Mouse (Mus musculus): ENCODE results near the gene Unc119b. TPM values are rescaled to one million over a fixed set of nuclear protein-coding genes. Genes with fewer than 3 reads are reported as not detected.
"Not testable (repeated sequence)": the region's sequence is repeated elsewhere in the genome, so short reads cannot be mapped to it uniquely, and the experiment has no call there.

The Unc119b gene
- 10 to 100 TPM; 27.1 to 28.8 TPM for total RNA-seq (2021)

DNA sequence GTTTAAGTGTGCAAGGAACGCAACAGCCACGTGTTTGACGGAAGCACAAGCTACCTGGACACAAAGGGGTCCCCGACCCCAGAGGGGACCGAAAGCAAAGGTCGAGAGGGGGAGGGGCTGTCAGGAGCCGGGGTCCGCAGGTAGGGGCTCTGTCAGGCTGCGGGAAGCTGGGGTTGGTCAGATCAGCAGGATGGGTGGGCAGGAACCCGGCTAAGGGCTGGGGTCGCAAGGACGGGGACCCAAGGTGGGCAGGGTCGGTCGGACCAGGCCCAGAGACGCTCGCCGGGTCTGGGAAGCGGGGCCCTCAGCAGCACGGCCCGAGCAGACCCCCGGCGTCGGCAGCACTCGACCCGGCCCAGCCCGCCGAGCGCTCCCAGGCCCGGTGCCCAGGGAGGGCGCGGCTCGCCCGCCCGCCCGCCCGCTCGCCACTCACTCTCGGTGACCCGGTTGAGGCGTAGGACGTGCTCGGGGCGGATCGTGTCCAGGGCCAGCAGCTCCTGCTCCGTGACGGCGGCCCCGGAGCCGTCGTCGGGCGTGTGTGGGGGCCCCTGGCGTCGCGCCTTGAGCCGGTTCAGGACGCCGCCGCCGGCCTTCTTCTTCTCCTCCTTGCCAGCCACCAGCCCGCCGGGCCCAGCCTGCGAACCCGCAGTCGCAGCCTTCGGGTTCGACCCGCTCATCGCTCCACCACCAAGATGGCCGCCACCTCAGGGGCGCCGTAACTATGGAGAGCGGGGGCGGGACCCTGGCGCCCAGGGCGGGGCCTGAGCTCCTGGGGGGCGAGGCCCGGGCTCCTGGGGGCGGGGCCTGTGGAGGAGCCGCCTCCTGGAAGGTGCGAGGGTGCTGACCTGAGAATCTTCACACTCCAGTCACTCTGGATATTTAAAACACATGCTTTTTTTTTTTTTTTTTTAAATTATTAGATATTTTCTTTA, at the start of gene Unc119b:
Gene Unc119b (minus strand): TSS at position 742 of the 932 bp plus-strand sequence.
- peak; percentile 85 to 87 for DNase-seq (ENCODE audit: low spot score in 2 of 2)
- intact Hi-C loops (cut with DNase I) = no loop called here

DNA sequence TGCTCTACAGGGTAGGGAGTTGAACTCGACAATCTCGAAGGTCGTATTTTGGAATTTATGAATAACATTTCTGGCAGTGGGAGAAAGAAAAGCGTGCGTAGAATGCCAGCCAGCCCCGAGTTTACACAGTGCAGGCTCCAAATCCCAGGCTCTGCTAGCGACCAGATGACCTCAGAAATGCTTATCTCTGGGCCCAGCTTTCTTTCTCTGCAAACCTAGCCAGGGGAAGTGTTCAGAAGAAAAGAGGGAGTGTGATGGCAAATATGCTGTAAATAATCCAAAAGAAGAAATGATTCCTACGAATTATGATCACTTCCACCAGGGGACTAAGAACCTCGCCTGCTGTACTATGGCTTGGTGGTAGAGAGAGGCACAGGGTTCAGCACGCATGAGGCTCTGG, 48.7 kb upstream of the Unc119b start:
- no peak for DNase-seq (ENCODE audit: low spot score in 2 of 2)
- intact Hi-C loops (cut with DNase I) = no loop called here

DNA sequence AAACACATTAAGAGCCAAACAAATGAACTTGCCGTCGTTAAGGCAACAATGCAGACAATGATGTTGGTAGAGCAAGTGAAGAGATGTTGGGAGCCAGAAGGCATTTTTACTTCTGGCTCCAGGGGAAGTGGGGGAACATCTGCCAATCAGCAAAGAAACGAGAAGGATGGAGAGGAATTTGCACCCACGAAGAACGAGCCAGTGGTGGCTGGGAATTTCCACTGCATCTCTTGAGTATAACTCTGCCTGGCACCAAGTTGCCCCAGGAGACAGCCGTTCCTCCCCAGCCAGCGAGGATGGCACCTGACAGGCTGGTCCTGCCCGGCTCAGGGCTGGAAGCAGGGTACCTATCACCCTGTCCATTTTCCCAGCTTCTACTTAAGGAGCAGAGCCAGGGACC, 48.1 kb upstream of the Unc119b start:
- intact Hi-C loops (cut with DNase I) = no loop called here
- DNase-seq (ENCODE audit: low spot score in 2 of 2) = no peak

DNA sequence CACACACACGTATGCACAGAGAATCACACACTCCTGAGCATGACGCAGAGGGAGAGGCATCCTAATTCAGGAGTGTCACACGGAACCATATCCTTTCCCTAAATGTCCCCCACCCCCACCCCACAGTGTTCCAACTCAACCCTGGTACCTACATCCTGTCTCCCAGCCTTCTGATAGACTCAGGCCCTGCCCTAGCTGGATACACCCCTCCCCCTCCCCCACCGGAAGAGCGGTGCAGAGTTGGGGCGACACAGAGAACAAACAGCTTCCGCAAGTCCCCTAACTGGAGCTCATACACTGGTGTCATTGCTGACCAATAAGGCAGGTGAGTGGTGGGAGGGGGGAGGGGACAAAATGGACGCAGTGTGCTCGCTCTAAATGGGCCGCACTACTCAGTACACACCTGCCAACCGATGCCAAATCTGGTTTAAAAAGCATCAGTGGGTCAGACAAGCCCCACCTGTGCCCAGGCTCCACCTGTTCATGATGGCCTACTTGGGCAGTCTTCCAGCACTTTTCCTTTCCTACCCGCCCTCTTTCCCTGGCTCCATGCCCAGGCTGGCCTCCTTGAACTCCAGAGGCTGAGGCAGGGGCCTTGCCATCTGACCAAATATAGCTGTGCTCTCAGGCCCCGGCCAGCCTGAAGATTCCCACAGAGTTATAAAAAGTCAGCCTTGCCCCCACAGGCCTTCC, 46.6 kb upstream of the Unc119b start:
- no peak for DNase-seq (ENCODE audit: low spot score in 2 of 2)
- intact Hi-C loops (cut with DNase I) = no loop called here

DNA sequence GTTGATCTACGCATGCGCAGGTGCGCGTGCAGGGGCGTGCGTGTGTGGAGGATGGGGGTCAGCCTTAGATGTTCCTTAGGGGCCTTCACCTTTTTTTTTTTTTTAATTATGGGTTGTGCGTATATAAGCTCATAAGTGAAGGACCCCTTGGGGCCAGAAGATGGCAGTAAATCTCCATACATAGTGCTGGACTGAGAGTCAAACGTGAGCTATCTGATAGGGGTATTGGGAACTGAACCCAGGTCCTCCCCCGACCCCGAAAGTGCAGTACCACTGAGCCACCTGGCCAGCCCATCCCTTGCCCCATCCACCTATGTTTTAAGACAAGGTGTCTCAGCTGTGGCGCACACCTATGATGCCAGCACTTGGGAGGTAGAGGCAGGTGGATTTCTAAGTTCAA, 44.8 kb upstream of the Unc119b start:
- DNase-seq (ENCODE audit: low spot score in 2 of 2) = no peak
- intact Hi-C loops (cut with DNase I) = no loop called here

DNA sequence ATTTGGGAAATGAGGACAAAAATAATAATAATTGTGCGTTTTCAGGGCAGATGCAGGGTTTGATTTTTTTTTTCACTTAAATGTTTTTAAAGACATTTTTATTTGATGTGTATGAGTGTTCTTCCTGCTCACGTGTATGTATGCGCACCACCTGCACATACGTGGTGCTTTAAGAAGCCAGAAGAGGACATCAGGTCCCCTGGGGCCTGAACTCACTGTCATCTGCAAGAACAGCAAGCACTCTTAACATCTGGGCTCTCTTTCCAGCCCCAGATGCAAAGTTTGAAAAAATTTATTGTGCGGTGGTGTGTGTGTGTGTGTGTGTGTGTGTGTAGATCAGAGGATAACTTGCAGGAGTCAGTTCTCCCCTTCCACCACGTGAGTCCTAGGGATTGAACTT, 43.1 kb upstream of the Unc119b start:
- DNase-seq (ENCODE audit: low spot score in 2 of 2) = no peak
- intact Hi-C loops (cut with DNase I) = no loop called here

DNA sequence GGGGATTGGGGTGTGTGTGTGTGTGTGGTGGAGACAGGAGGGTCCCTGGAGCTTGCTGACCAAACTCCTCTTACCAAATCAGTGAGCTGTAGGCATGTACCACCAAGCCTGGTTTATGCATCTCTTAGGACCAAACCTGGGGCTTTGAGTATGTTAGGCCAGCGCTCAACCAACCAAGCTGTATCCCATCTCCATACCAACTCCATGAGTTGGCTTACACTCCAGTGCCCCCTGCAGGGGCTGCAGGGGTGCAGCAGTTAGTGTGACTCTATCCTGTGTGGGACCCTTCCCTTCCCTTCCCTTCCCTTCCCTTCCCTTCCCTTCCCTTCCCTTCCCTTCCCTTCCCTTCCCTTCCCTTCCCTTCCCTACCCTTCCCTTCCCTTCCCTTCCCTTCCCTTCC, 39.8 kb upstream of the Unc119b start:
- intact Hi-C loops (cut with DNase I) = no loop called here
- DNase-seq (ENCODE audit: low spot score in 2 of 2) = no peak

DNA sequence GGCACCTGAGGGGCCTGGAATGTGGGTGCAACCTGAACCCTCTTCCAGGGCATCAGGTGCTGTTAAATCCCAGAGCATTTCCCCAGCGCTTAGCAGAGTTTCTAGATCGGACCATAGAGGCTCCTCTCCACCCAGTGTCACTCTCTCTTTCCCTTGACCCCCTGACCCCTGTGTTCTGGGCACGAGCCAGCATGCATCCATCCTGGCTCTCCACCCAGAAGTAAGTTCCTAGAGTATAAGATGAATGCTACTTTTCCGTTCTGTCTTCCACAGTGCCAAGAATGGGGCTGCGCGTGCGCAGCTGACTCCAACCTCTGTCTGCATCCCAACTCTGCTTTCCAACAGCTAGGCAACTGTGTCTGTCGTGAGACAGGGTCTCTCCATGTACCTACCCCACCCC, 35.4 kb upstream of the Unc119b start:
- intact Hi-C loops (cut with DNase I) = no loop called here
- DNase-seq (ENCODE audit: low spot score in 2 of 2) = no peak

DNA sequence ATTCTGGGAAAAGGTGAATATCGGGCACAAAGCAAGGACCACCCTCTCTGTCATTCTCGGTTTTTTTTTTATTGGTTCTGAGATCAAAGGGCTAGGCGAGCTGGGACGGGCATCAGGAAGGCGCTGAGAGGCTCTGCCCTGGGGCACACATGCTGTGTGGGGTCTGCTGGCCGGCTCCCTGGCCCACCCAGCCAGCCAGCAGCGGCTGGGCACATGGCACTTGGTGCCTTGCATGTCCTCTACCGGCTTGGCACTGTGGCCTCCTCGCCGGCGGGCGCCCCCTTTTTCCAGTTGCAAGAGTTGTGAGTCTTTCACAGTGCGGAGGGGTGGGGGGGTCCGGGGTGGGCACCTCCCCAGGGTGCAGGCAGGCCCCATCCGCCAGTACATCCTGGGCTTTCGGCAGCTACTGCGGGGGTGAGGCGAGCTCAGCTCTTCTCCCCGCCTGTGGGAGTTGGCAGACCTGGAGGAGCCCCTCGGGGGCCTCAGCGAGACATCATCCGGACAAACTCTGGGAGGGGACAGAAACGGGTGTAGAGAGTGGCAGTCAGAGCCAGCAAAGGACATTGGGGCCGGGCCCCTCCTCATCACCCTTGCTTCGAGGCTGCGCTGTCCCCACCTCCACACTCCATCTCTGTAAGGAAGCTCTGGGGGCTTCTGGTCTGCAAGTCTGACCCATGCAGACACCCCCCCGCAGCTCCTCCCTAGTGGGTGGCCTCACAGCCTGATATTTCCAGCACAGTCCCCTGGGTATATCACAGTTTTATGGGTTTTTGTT, 34.1 kb upstream of the Unc119b start:
- intact Hi-C loops (cut with DNase I) = no loop called here
- DNase-seq (ENCODE audit: low spot score in 2 of 2) = no peak

DNA sequence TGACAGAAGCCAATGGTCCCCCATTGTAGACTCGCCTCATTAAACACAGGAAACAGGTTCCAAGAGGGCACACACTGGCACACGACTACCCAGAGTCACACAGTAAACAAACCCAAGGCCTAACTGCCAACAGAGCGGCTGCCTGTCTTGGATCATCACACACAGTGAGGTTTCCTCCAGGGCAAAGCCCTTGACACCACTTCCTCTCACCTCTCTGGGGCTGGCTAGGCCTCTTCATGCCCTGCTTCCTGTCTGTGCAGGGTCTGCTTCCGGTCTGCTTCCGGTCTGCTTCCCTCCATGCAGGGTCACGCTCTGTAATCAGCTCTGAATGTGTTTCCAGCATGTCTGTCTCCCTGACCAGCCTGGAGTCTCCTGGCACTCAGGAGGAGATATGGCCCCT, 32.6 kb upstream of the Unc119b start:
- intact Hi-C loops (cut with DNase I) = no loop called here
- no peak for DNase-seq (ENCODE audit: low spot score in 2 of 2)

DNA sequence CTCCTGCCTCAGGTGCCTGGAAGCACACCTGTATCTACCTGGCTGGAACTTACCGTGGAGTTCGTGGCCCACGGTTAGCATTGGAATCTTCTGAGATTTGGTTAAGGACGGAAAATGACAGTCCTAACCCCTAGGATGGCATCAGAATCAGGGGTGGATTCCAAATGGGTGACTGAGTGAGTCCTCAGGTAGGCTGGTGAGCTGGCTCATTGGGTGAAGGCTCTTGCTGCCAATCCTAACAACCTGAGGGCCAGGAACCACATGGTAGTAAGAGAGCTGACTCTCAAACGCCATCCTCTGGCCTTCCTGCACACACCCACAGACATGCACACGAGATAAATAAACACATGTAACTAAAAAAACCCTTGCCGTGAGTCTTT, 32.0 kb upstream of the Unc119b start:
- DNase-seq (ENCODE audit: low spot score in 2 of 2) = no peak
- intact Hi-C loops (cut with DNase I) = no loop called here

DNA sequence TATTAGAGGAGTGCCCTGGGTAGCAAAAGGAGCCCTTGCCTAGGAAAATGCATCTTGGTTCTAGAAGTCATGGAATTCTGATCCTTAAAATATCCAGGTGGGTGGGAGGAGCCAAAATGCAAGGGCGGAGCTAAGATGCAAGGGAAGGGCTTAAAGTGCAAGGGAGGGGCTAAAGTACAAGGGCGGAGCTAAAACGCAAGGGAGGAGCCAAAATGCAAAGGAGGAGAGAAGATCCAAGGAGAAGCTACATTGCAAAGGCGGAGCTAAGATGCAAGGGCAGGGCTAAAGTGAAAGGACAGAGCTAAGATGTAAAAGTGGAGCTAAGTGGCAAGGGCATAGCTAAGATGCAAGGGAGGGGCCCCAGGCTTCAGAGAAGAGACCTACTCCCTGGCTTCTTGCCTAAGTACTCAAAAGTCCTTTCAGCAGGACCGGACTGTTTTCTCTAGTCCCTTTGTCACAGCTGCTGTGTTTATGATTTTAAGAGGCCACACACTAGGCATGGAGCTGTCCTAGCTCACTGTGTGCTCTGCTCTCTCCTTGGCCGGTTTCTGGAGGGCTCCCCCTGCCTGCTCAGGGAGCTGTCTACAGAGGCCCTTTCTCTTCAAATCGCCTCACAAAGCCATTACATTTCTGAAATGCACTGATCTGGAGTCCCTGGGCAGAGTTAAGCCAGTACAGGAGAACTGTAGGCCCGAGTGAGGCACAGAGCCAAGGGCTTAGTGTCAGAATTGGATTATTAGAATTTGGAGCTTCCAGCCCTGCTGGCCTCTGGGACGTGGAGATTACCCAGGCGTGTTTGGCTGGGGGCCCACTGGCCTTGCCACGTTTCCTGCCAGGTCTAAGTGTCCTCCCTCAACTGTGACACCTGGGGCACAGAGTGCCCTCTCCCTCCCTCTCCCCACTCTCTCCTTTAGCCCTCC, 31.4 kb upstream of the Unc119b start:
- DNase-seq (ENCODE audit: low spot score in 2 of 2) = no peak
- intact Hi-C loops (cut with DNase I) = no loop called here

DNA sequence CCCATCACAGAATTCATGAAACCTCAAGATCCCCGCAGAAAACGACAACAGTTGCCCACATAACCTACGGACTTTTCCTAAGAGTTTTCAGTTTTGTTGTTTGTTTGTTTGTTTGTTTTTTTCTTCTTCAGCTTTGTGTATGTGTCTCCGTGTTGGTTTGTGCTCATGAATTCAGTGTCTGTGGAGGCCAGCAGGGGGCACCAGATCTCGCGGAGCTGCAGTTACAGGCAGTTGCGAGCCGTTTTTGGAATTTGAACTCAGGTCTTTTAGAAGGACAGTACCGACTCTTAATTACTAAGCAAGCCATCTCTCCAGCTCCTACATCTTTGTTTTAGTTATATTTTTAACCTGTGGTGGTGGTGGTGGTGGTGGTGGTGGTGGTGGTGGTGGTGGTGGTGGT, 30.6 kb upstream of the Unc119b start:
- intact Hi-C loops (cut with DNase I) = no loop called here
- no peak for DNase-seq (ENCODE audit: low spot score in 2 of 2)

DNA sequence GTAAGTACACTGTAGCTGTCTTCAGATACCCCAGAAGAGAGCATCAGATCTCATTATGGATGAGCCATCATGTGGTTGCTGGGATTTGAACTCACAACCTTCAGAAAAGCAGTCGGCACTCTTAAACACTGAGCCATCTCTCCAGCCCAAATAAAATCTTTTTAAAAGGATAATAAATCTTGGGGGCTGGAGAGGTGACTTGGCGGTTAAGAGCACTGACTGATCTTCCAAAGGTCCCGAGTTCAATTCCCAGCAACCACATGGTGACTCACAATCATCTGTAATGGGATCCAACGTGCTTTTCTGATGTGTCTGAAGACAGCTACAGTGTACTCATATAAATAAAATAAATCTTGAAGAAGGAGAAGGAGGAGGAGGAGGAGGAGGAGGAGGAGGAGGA, 29.7 kb upstream of the Unc119b start:
- DNase-seq (ENCODE audit: low spot score in 2 of 2); intact Hi-C loops (cut with DNase I): not testable (repeated sequence)

DNA sequence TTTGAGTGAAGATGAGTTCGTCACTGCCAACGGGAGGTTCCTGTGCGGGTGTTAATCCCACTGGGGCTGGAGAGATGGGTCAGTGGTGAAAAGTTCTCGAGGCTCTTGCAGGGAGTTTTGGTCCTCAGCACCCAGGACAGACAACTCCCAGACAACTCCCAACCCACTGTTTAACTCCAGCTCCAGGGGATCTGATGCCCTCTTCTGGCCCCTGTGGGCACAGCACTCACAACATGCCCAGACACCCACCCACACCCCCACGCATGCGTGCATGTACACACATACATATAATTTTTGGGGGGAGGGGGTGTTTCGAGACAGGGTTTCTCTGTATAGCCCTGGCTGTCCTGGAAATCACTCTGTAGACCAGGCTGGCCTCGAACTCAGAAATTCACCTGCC, 28.8 kb upstream of the Unc119b start:
- intact Hi-C loops (cut with DNase I) = no loop called here
- DNase-seq (ENCODE audit: low spot score in 2 of 2) = peak in 1 of 2 experiments; percentile 65

DNA sequence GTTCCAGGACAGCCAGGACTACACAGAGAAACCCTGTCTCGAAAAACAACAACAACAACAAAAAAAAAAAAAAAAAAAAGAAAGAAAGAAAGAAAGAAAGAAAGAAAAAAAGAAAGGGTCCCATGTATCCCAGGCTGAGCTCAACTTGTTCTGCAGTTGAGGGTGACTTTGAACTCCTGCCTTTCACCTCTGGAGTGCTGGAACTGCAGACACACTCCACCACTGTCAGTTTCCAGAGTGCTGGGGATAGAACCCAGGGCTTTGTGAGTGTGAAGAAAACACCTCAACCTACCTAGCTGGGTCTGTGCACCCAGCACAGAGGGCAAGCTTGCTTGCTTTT, 27.1 kb upstream of the Unc119b start:
- DNase-seq (ENCODE audit: low spot score in 2 of 2); intact Hi-C loops (cut with DNase I): not testable (repeated sequence)

DNA sequence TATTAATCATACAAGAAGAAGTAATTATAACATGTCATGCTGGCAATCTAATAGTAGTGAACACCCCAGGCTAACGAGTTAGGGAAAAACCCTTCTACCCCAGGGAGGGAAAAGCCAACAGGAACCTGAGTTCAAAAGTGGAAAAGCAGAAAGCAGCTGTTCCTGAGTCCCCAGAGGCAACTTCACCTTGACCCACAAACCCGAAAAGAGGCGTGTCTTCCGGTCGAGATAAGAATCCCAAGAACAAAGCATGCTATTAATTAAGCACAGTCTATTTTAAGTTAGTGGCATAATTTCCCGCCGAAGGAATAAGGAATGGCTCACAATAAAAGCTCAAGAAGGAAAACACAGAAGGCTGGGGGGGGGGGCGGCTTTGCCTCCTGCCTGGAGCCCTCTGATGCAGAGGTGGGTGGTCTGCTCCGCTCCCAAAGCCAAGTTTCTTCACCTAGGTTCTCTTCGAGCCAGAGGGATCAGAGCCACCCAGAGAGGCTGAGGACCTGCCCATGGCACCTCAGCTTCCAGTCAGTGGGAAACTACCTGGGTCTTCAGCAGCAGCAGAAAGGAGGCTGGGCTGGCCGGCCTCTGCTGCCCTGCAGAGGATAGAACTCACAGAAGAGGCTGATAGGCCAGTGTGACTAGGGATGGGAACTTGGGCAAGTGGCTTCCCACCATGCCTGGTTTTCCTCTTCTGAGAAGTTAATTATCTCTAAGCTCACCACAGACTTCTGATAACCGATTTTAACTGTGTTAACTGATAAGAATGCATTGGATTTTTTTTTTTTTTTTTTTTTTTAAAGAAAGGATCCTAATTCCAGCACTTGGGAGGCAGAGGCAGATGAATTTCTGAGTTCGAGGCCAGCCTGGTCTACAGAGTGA, 26.5 kb upstream of the Unc119b start:
- no peak for DNase-seq (ENCODE audit: low spot score in 2 of 2)
- intact Hi-C loops (cut with DNase I) = no loop called here

DNA sequence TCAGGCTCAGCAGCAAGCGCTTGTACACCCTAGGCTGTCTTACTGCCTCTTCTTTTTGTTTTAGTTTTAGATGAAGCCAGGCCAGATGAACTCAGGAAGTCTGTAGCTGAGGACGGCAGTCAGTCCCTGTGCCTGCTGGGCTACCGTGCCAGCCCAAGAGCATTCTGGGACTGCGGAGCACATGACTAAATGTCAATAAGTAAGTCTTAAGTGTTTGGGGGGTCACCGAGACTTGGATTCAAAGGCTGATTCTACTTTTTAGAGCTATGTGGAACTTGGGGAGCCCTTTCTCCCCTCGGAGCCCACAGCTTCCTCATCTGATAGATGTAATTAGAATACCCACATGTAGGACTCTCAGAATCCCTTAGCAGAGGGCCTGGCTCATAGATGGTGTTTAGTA, 25.9 kb upstream of the Unc119b start:
- intact Hi-C loops (cut with DNase I) = no loop called here
- DNase-seq (ENCODE audit: low spot score in 2 of 2) = no peak
